Mouse (Mus musculus) bone marrow, adult 2 months (tissue): ENCODE results near the gene Atp13a1. TPM values are rescaled to one million over a fixed set of nuclear protein-coding genes. Genes with fewer than 3 reads are reported as not detected.

Source experiments
- H3K27ac ChIP-seq: fragments of 200-500 bp; 2 replicates; pipeline ENCODE4 v1.5.1; 2012; ENCODE audit warnings: low read depth, mild to moderate bottlenecking, control low read depth, inconsistent platforms, low read length; ENCODE audit not compliant: control insufficient read depth, poor library complexity, insufficient read depth
- H3K4me1 ChIP-seq: fragments of 200-500 bp; 2 replicates; pipeline ENCODE4 v1.6.1; 2011; ENCODE audit warnings: low read length; ENCODE audit not compliant: control insufficient read depth, insufficient read depth
- H3K4me3 ChIP-seq: fragments of 200-500 bp; replicated peaks from 2 replicates; pipeline ENCODE3; 2011; ENCODE audit warnings: mild to moderate bottlenecking, low read depth, low read length, control low read depth; ENCODE audit not compliant: control insufficient read depth
- CTCF ChIP-seq: fragments of 200-500 bp; IDR thresholded peaks from 2 replicates; pipeline ENCODE4 v1.5.1; 2011; ENCODE audit warnings: low read length, control low read depth; ENCODE audit not compliant: control insufficient read depth, insufficient read depth
- POLR2A ChIP-seq: fragments of 200-500 bp; IDR thresholded peaks from 2 replicates; pipeline ENCODE4 v1.6.1; 2011; ENCODE audit warnings: low read depth, mild to moderate bottlenecking, control low read depth, low read length, borderline replicate concordance; ENCODE audit not compliant: control insufficient read depth
- WGBS: fragments of 180-500 bp; shearing (Covaris S2); methylation state at CpG from one replicate; pipeline ENCODE4 v1.1.7; 2018; 5-methylcytosine and 5-hydroxymethylcytosine counted together
- polyA plus RNA-seq: library from polyadenylated mRNA; stranded (reverse); fragments of >200 nt; gene quantifications from 2 replicates; pipeline ENCODE4 v1.2.4, GENCODE M21; 2011; ENCODE audit warnings: low replicate concordance; ENCODE audit not compliant: missing spikeins, insufficient read depth, insufficient read length

Atp13a1 gene
- polyA plus RNA-seq, 1 experiment: 44.4 TPM

- Histone ChIP-seq H3K27ac (peak within 1 kb of the TSS; percentile 99), H3K4me1 (peaks cover 1% of the 10 kb centered on the region; the same call in 1 of the 2 replicates), H3K4me3 (peak within 1 kb of the TSS; percentile 91)
- TF ChIP-seq POLR2A (peak; percentile 89; the same call in 1 of the 2 replicates), CTCF (no peak)
- WGBS: under 1% methylated on average over 41 of the region's 41 CpGs
Observed at GRCm38 (mm10) chr8:69774503-69775148, 16.3 kb upstream of the Atp13a1 start, which contains the start of gene Gm20422. Gene Gm20422, minus strand, starts transcription at chr8:69774886.

GRCm38 (mm10) chr8:69775149-69775534, 15.8 kb upstream of the Atp13a1 start:
- 36% methylated on average over 2 of the region's 2 CpGs for WGBS
- Histone ChIP-seq H3K27ac (peak overlapping the region; percentile 60), H3K4me3 (peak overlapping the region; percentile 54), H3K4me1 (peaks cover 1% of the 10 kb centered on the region; the same call in 1 of the 2 replicates)
- no peak for TF ChIP-seq CTCF
- no peak for TF ChIP-seq POLR2A

- Histone ChIP-seq H3K27ac (no peak overlapping the region), H3K4me3 (no peak overlapping the region), H3K4me1 (peaks cover 1% of the 10 kb centered on the region; the same call in 1 of the 2 replicates)
- WGBS: 80% methylated on average over 12 of the region's 12 CpGs
- TF ChIP-seq CTCF (no peak), POLR2A (no peak)
Observed at GRCm38 (mm10) chr8:69777111-69777510, 13.9 kb upstream of the Atp13a1 start.

GRCm38 (mm10) chr8:69789105-69789504, 1.9 kb upstream of the Atp13a1 start:
- no peak for TF ChIP-seq CTCF
- TF ChIP-seq POLR2A: no peak
- Histone ChIP-seq H3K4me3 (no peak overlapping the region), H3K27ac (no peak overlapping the region), H3K4me1 (no peaks in the 10 kb centered on the region; the same call in 1 of the 2 replicates)
- WGBS: 51% methylated on average over 5 of the region's 5 CpGs

GRCm38 (mm10) chr8:69789731-69790130, 1.2 kb upstream of the Atp13a1 start:
- H3K4me3 ChIP-seq: no peak overlapping the region
- 43% methylated on average over 5 of the region's 5 CpGs for WGBS
- H3K4me1 ChIP-seq: no peaks in the 10 kb centered on the region; the same call in 1 of the 2 replicates
- H3K27ac ChIP-seq: no peak overlapping the region
- TF ChIP-seq CTCF (no peak), POLR2A (no peak)

- TF ChIP-seq CTCF: no peak
- no peak for TF ChIP-seq POLR2A
- Histone ChIP-seq H3K4me1 (no peaks in the 10 kb centered on the region; the same call in 1 of the 2 replicates), H3K27ac (no peak overlapping the region), H3K4me3 (peak overlapping the region; percentile 83)
- WGBS: 22% methylated on average over 11 of the region's 11 CpGs
Observed at GRCm38 (mm10) chr8:69790364-69790763, 599 bp upstream of the Atp13a1 start.

- no peaks in the 10 kb centered on the region; the same call in 1 of the 2 replicates for H3K4me1 ChIP-seq
- H3K27ac ChIP-seq: peak overlapping the region; percentile 89
- TF ChIP-seq POLR2A (no peak), CTCF (no peak)
- under 1% methylated on average over 47 of the region's 48 CpGs for WGBS
- H3K4me3 ChIP-seq: peak overlapping the region; percentile 83
Observed at GRCm38 (mm10) chr8:69791415-69792068, 579 bp downstream of the Atp13a1 start.

- H3K4me3 ChIP-seq: no peak overlapping the region
- H3K27ac ChIP-seq: no peak overlapping the region
- H3K4me1 ChIP-seq: no peaks in the 10 kb centered on the region; the same call in 1 of the 2 replicates
- WGBS: 95% methylated on average over 4 of the region's 4 CpGs
- TF ChIP-seq CTCF: no peak
- no peak for TF ChIP-seq POLR2A
Observed at GRCm38 (mm10) chr8:69793666-69794065, 2.7 kb downstream of the Atp13a1 start.

GRCm38 (mm10) chr8:69794096-69794495, 3.1 kb downstream of the Atp13a1 start:
- H3K27ac ChIP-seq: no peak overlapping the region
- WGBS: 91% methylated on average over 3 of the region's 3 CpGs
- no peak overlapping the region for H3K4me3 ChIP-seq
- H3K4me1 ChIP-seq: no peaks in the 10 kb centered on the region; the same call in 1 of the 2 replicates
- TF ChIP-seq POLR2A (no peak), CTCF (no peak)
